In genomic region chr8:123628253-123628967, GRCm38 (mm10) we compare ENCODE assay signal across 9 mouse cellular contexts. TPM values are rescaled to one million over a fixed set of nuclear protein-coding genes. Genes with fewer than 3 reads are reported as not detected.
A peak's percentile ranks its signal among the peaks of the same experiment; 100 is the strongest.
DNase-seq lines count a peak whose midpoint lies in the region; ATAC-seq lines count a peak whose summit lies in the region.
"Had no signal": no experiment of that assay in that cellular context is flagged by ENCODE, and none has a peak within 500 bp of the region (broad histone marks: within the 10 kb centered on the region; RNA-seq: fewer than 3 reads in every experiment).

No protein-coding gene starts in this region.

- H3K4me2 ChIP-seq in heart, embryonic 14.5 days (ENCODE audit: low read length), result peak overlapping the region; percentile 65
- H3K4me2 ChIP-seq in kidney, embryonic 15.5 days, result peak overlapping the region; percentile 70

- ATAC-seq in heart, embryonic 14.5 days (ENCODE audit: insufficient number of reproducible peaks, insufficient read depth, low FRiP score, low read depth), result no peak
- no peak for ATAC-seq in kidney, embryonic 15.5 days (replicated peaks; ENCODE audit: low FRiP score)

- peaks cover 26% of the 10 kb centered on the region for H3K27me3 ChIP-seq in heart, embryonic 14.5 days (ENCODE audit: control insufficient read depth, insufficient read depth, low read length)
- peaks cover 51% of the 10 kb centered on the region for H3K27me3 ChIP-seq in kidney, embryonic 15.5 days

- no peaks in the 10 kb centered on the region for H3K9me3 ChIP-seq in heart, embryonic 14.5 days (ENCODE audit: control insufficient read depth, low read length)
- no peaks in the 10 kb centered on the region for H3K9me3 ChIP-seq in kidney, embryonic 15.5 days (replicated peaks)

- DNase-seq in gastrocnemius, adult 18-20 months (ENCODE audit: low spot score), result peak; percentile 44
- no peak for DNase-seq in gastrocnemius, postnatal 25 days
- peak; percentile 71 for DNase-seq in adrenal gland, postnatal 10 days
- peak; percentile 62 for DNase-seq in embryo, embryonic 9.5 days (ENCODE audit: extremely low spot score)
- peak; percentile 50 for DNase-seq in lung, postnatal 14 days
- DNase-seq in retina, postnatal 7 days (ENCODE audit: low read depth, low spot score), result peak; percentile 48

- H3K4me1 ChIP-seq in heart, embryonic 14.5 days (ENCODE audit: control insufficient read depth in 2 of 2, insufficient read depth in 2 of 2, low read length in 2 of 2), result peaks cover 4 to 15% of the 10 kb centered on the region in 2 experiments
- H3K4me1 ChIP-seq in kidney, embryonic 15.5 days, result peaks cover 25% of the 10 kb centered on the region

- H3K9ac ChIP-seq in heart, embryonic 14.5 days (ENCODE audit: low read length), result peak overlapping the region; percentile 26; the same call in 1 of the 2 replicates
- H3K9ac ChIP-seq in kidney, embryonic 15.5 days, result no peak overlapping the region

- 4% methylated on average over 8 of the region's 8 CpGs for WGBS in heart, embryonic 14.5 days
- 3% methylated on average over 8 of the region's 8 CpGs for WGBS in kidney, embryonic 15.5 days

- no peak overlapping the region; a peak in 1 of 4 replicates for H3K27ac ChIP-seq in heart, embryonic 14.5 days (replicated peaks in 1 of 2; ENCODE audit: control insufficient read depth in 1 of 2, insufficient read depth in 1 of 2, low read depth in 2 of 2, low read length in 2 of 2)
- H3K27ac ChIP-seq in kidney, embryonic 15.5 days, result no peak overlapping the region
- H3K27ac ChIP-seq: macrophage had no signal

- H3K4me3 ChIP-seq in heart, embryonic 14.5 days (ENCODE audit: control insufficient read depth in 1 of 2, insufficient read depth in 1 of 2, low read depth in 1 of 2, low read length in 2 of 2), result peak overlapping the region; percentile 18 to 25
- peak overlapping the region; percentile 36 for H3K4me3 ChIP-seq in kidney, embryonic 15.5 days (replicated peaks)

- no peaks in the 10 kb centered on the region for H3K36me3 ChIP-seq in heart, embryonic 14.5 days (ENCODE audit: control insufficient read depth, insufficient read depth, low read length)
- no peaks in the 10 kb centered on the region for H3K36me3 ChIP-seq in kidney, embryonic 15.5 days

RNA-seq across cellular contexts. Expression of gene Rhou, which starts 25.3 kb away (rescaled TPM):
- total RNA-seq in gastrocnemius, adult 18-20 months (2021), result 10 to 100 TPM; 30.1 to 41.0 TPM
- total RNA-seq in gastrocnemius, postnatal 25 days (2021), result 10 to 100 TPM in 1 of 2 experiments, 1 to 10 TPM in 1; 8.5 to 14.6 TPM
- total RNA-seq in adrenal gland, postnatal 10 days (2021), result 10 to 100 TPM; 42.8 to 48.5 TPM
- polyA plus RNA-seq in heart, embryonic 14.5 days (2014; fragmentation: Nextera tagmentation; extraction: Ambion mirVana), result 10.0 and 11.4 TPM in 2 replicates
- polyA plus RNA-seq in kidney, embryonic 15.5 days (2015; fragmentation: Nextera tagmentation; extraction: Ambion mirVana), result 8.2 and 8.6 TPM in 2 replicates
